Mouse (Mus musculus) liver, adult 2 months (tissue): ENCODE results near the gene Ints1. TPM values are rescaled to one million over a fixed set of nuclear protein-coding genes. Genes with fewer than 3 reads are reported as not detected.
A peak's percentile ranks its signal among the peaks of the same experiment; 100 is the strongest.

Experiments
- DNase-seq: peaks from one replicate; pipeline ENCODE4 v3.0.0-alpha.2; 2011; ENCODE audit warnings: low read depth, low spot score; ENCODE audit errors: extremely low read depth
- H3K27ac ChIP-seq: fragments of 200-500 bp; replicated peaks from 2 replicates; pipeline ENCODE4 v1.5.1; 2012; ENCODE audit warnings: low read depth, mild to moderate bottlenecking, control low read depth, inconsistent platforms, low read length; ENCODE audit not compliant: insufficient read depth
- H3K27me3 ChIP-seq: fragments of 200-500 bp; 2 replicates; pipeline ENCODE4 v1.6.1; 2012; ENCODE audit warnings: mild to moderate bottlenecking, moderate library complexity, low read length, inconsistent platforms; ENCODE audit not compliant: control insufficient read depth, insufficient read depth
- H3K36me3 ChIP-seq: fragments of 200-500 bp; 2 replicates; pipeline ENCODE4 v1.6.1; 2012; ENCODE audit warnings: low read length, inconsistent platforms; ENCODE audit not compliant: control insufficient read depth, insufficient read depth
- H3K4me1 ChIP-seq: fragments of 200-500 bp; 2 replicates; pipeline ENCODE4 v1.6.1; 2011; ENCODE audit warnings: low read length; ENCODE audit not compliant: control insufficient read depth, insufficient read depth
- H3K4me3 ChIP-seq: fragments of 200-500 bp; 2 replicates; pipeline ENCODE4 v1.5.1; 2011; ENCODE audit warnings: low read depth, mild to moderate bottlenecking, control low read depth, low read length, moderate library complexity; ENCODE audit not compliant: insufficient read depth
- H3K79me2 ChIP-seq: fragments of 200-500 bp; 2 replicates; pipeline ENCODE4 v1.6.1; 2012; ENCODE audit warnings: inconsistent platforms, mild to moderate bottlenecking, low read length, moderate library complexity; ENCODE audit not compliant: control insufficient read depth, insufficient read depth
- H3K9ac ChIP-seq: fragments of 200-500 bp; 2 replicates; pipeline ENCODE4 v1.6.1; 2012; ENCODE audit warnings: low read depth, mild to moderate bottlenecking, control low read depth, inconsistent platforms, low read length
- CTCF ChIP-seq: fragments of 200-500 bp; IDR thresholded peaks from 2 replicates; pipeline ENCODE4 v1.5.1; 2011; ENCODE audit warnings: low read depth, low read length, control low read depth
- POLR2A ChIP-seq: fragments of 200-500 bp; IDR thresholded peaks from 2 replicates; pipeline ENCODE4 v1.6.1; 2011; ENCODE audit warnings: low read length, control low read depth; ENCODE audit not compliant: insufficient read depth; ENCODE audit errors: extremely low read depth
- WGBS: fragments of 180-500 bp; shearing (Covaris S2); methylation state at CpG from one replicate; pipeline ENCODE4 v1.1.7; 2018; 5-methylcytosine and 5-hydroxymethylcytosine counted together
- polyA plus RNA-seq: library from polyadenylated mRNA; depleted of rRNA; stranded (reverse); fragments of >200 nt; gene quantifications from 2 replicates; pipeline ENCODE4 v1.2.3, GENCODE M21; 2012
- total RNA-seq: library from RNA; depleted of rRNA; stranded (reverse); fragments of >200 nt; gene quantifications from 2 replicates; pipeline ENCODE4 v1.2.3, GENCODE M21; 2014

Ints1 gene
- total and polyA plus RNA-seq, 2 experiments = 10.0 to 25.2 TPM

GRCm38 (mm10) chr5:139818056-139818455 is 42.6 kb upstream of the Ints1 start:
- Histone ChIP-seq H3K27ac (no peak overlapping the region), H3K36me3 (no peaks in the 10 kb centered on the region), H3K27me3 (no peaks in the 10 kb centered on the region), H3K4me1 (peaks cover 17% of the 10 kb centered on the region), H3K9ac (no peak overlapping the region), H3K79me2 (no peaks in the 10 kb centered on the region), H3K4me3 (no peak overlapping the region)
- TF ChIP-seq CTCF (no peak), POLR2A (no peak)
- DNase-seq = no peak
- WGBS = 83% methylated on average over 3 of the region's 3 CpGs

GRCm38 (mm10) chr5:139817292-139817691 is 41.8 kb upstream of the Ints1 start:
- 7% methylated on average over 1 of the region's 1 CpGs for WGBS
- Histone ChIP-seq H3K4me1 (peaks cover 9% of the 10 kb centered on the region; the same call in 1 of the 2 replicates), H3K36me3 (no peaks in the 10 kb centered on the region), H3K27ac (no peak overlapping the region), H3K79me2 (no peaks in the 10 kb centered on the region), H3K4me3 (no peak overlapping the region), H3K9ac (no peak overlapping the region), H3K27me3 (no peaks in the 10 kb centered on the region)
- no peak for DNase-seq
- TF ChIP-seq POLR2A (no peak), CTCF (peak; percentile 92)

DNA sequence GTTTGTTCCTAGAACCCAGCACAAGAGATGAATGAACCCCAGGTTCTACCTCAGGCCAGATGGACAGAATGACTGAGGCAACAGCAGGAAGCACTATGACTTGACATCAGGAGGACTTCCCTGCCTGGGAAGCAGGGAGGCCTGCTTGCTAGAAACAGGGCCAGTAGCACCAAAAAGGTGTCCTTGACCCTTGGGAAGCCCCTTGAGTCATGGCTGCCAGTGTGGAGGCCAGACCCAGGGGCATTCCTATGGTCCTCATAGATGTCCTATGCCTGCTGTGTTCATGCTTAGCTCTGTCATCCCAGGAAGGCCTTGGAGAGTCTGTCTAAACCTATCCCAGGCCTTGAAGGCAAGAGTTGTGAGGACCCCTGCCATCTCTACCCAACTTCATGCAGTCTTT is 41.0 kb upstream of the Ints1 start:
- Histone ChIP-seq H3K27me3 (no peaks in the 10 kb centered on the region), H3K79me2 (no peaks in the 10 kb centered on the region), H3K27ac (no peak overlapping the region), H3K9ac (no peak overlapping the region), H3K4me1 (peaks cover 6% of the 10 kb centered on the region; the same call in 1 of the 2 replicates), H3K4me3 (no peak overlapping the region), H3K36me3 (no peaks in the 10 kb centered on the region)
- no peak for TF ChIP-seq CTCF
- no peak for TF ChIP-seq POLR2A
- no peak for DNase-seq

DNA sequence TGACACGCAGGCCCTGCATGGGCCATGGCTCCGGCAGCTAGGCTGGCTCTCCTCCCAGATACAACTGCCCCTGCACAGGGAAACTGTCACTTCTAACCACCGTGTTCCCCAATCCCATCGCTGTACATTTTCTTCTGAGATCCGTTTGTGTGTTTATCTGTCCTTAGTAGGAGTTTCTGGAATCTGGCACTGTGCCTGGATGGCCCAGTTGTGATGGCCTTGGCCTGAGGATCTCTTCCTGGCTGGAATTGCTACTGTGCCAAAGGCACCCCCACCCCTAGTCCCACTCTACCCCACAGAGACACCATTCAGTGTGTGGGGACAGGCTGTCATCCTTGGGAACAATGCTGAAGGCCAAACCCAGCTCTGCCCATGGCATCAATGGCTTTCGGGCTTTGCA is 40.5 kb upstream of the Ints1 start:
- DNase-seq = no peak
- WGBS = 65% methylated on average over 6 of the region's 6 CpGs
- peaks cover 1% of the 10 kb centered on the region; the same call in 1 of the 2 replicates for H3K4me1 ChIP-seq
- H3K9ac ChIP-seq = no peak overlapping the region
- no peaks in the 10 kb centered on the region for H3K27me3 ChIP-seq
- TF ChIP-seq CTCF (no peak), POLR2A (no peak)
- H3K36me3 ChIP-seq = no peaks in the 10 kb centered on the region
- H3K79me2 ChIP-seq = no peaks in the 10 kb centered on the region
- no peak overlapping the region for H3K4me3 ChIP-seq
- H3K27ac ChIP-seq = no peak overlapping the region

DNA sequence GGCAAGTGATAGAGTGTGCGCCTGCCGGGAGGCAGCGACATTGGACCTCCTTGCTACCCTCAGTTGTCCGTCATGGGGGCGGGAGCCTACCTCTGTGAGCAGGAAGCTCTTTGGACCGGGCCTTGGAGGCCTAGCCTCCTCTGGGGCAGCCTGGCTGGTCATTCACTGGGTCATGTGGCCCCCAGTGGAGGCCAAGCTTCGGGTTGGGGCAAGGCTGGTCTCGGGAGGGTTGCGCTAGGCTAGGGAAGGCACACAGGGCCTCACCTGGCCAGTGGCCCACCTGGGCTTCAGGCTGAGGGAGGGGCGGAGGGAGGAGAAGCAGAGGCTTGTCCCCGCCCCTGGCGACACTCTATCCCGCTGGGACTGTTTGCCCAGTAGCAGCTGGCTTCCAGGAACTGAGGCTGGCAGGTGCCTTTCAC is 38.5 kb upstream of the Ints1 start:
- peak overlapping the region; percentile 58 for H3K4me3 ChIP-seq

DNA sequence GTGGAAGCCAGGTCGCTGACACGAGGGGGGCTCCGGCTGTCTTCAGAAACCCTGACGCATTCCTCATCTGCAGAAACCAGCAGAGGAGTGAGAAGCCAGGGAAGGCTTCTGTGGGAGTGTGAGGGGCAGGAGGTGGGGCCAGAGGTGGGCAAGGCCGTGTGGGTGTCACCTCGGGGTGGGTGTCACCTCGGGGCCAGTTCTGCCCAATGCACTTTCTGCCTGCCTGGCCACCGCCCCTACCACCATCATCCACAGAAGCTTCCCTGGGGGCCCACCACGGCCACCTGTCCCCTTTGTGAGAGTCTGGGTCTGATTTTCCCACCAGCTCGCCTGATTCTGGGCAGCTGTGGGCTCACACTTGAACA is 37.6 kb upstream of the Ints1 start:
- no peaks in the 10 kb centered on the region for H3K27me3 ChIP-seq
- H3K36me3 ChIP-seq = no peaks in the 10 kb centered on the region; the same call in 1 of the 2 replicates
- no peaks in the 10 kb centered on the region for H3K79me2 ChIP-seq
- WGBS = 57% methylated on average over 10 of the region's 10 CpGs
- no peaks in the 10 kb centered on the region for H3K4me1 ChIP-seq
- no peak for TF ChIP-seq POLR2A
- no peak for TF ChIP-seq CTCF
- no peak overlapping the region for H3K27ac ChIP-seq
- no peak overlapping the region for H3K9ac ChIP-seq
- DNase-seq = no peak
- H3K4me3 ChIP-seq = no peak overlapping the region

More for the DNA sequence above, 38.5 kb upstream of the Ints1 start:
- Histone ChIP-seq H3K27me3 (no peaks in the 10 kb centered on the region), H3K4me1 (no peaks in the 10 kb centered on the region), H3K9ac (peak overlapping the region; percentile 58), H3K36me3 (no peaks in the 10 kb centered on the region; the same call in 1 of the 2 replicates), H3K79me2 (no peaks in the 10 kb centered on the region), H3K27ac (peak overlapping the region; percentile 50)
- peak; percentile 89 for DNase-seq
- TF ChIP-seq POLR2A (0 out of 2 replicates have a peak, but pooled peaks have one; percentile 10), CTCF (no peak; the same call in 1 of the 2 replicates)
- WGBS = 14% methylated on average over 13 of the region's 13 CpGs
